Mouse (Mus musculus) erythroid progenitor cell, adult 5-6 weeks (primary cell): ENCODE data around the gene Kcnq4. TPM values are rescaled to one million over a fixed set of nuclear protein-coding genes. Genes with fewer than 3 reads are reported as not detected.
A peak's percentile ranks its signal among the peaks of the same experiment; 100 is the strongest.

Experiments used
- ATAC-seq: replicated peaks from 2 replicates; pipeline ENCODE4 v1.8.0; 2016; ENCODE audit warnings: moderate number of reproducible peaks, mild to moderate bottlenecking, moderate TSS enrichment, inconsistent platforms; ENCODE audit not compliant: poor library complexity, low FRiP score, severe bottlenecking
- total RNA-seq, 2 experiments: library from RNA; stranded (forward) in 1 of 2; stranded (reverse) in 1 of 2; fragments of 150-400 nt in 1 of 2; fragments of 186-747, 209-891 nt in 1 of 2; gene quantifications; 2 replicates each; pipeline versions ENCODE4 v1.2.3 to v1.2.4; 2015 to 2017; ENCODE audit warnings: low replicate concordance in 2 of 2

Gene Kcnq4
- total RNA-seq (2015; ENCODE audit: low replicate concordance) (3.6 TPM in 1 of 2 replicates, not detected in the other), total RNA-seq (2017; ENCODE audit: low replicate concordance) (not detected in 2 replicates)

GRCm38 (mm10) chr4:120747941-120748866 lies at the start of gene Kcnq4:
TSS of gene Kcnq4 (minus strand) at chr4:120748612.
- ATAC-seq: no peak

GRCm38 (mm10) chr4:120796687-120797086 lies 48.3 kb upstream of the Kcnq4 start:
- no peak for ATAC-seq

- no peak for ATAC-seq
Observed at GRCm38 (mm10) chr4:120795646-120796045, 47.2 kb upstream of the Kcnq4 start.

GRCm38 (mm10) chr4:120792918-120793317 lies 44.5 kb upstream of the Kcnq4 start:
- ATAC-seq: no peak

GRCm38 (mm10) chr4:120790027-120790426 lies 41.6 kb upstream of the Kcnq4 start:
- ATAC-seq: no peak

GRCm38 (mm10) chr4:120755801-120756200 lies 7.4 kb upstream of the Kcnq4 start:
- ATAC-seq: no peak

GRCm38 (mm10) chr4:120755299-120755698 lies 6.9 kb upstream of the Kcnq4 start:
- ATAC-seq: no peak

- no peak for ATAC-seq
Observed at GRCm38 (mm10) chr4:120749601-120750000, 1.2 kb upstream of the Kcnq4 start.

GRCm38 (mm10) chr4:120747243-120747792 lies 1.1 kb downstream of the Kcnq4 start:
- ATAC-seq: no peak

- ATAC-seq: no peak
Observed at GRCm38 (mm10) chr4:120746552-120747150, 1.8 kb downstream of the Kcnq4 start.

- no peak for ATAC-seq
Observed at GRCm38 (mm10) chr4:120745731-120746551, 2.5 kb downstream of the Kcnq4 start.

- ATAC-seq: no peak
Observed at GRCm38 (mm10) chr4:120743636-120744035, 4.8 kb downstream of the Kcnq4 start.

- no peak for ATAC-seq
Observed at GRCm38 (mm10) chr4:120741303-120741702, 7.1 kb downstream of the Kcnq4 start.

GRCm38 (mm10) chr4:120734012-120734622 lies 14.3 kb downstream of the Kcnq4 start:
- no peak for ATAC-seq

GRCm38 (mm10) chr4:120732737-120733136 lies 15.7 kb downstream of the Kcnq4 start:
- ATAC-seq: no peak

GRCm38 (mm10) chr4:120731030-120731644 lies 17.3 kb downstream of the Kcnq4 start:
- ATAC-seq: peak; percentile 84

GRCm38 (mm10) chr4:120730574-120730973 lies 17.8 kb downstream of the Kcnq4 start:
- no peak for ATAC-seq

- no peak for ATAC-seq
Observed at GRCm38 (mm10) chr4:120730146-120730545, 18.3 kb downstream of the Kcnq4 start.

GRCm38 (mm10) chr4:120729441-120729840 lies 19.0 kb downstream of the Kcnq4 start:
- ATAC-seq: no peak
